Mouse (Mus musculus): ENCODE measurements around the gene Acacb.

Acacb gene

DNA sequence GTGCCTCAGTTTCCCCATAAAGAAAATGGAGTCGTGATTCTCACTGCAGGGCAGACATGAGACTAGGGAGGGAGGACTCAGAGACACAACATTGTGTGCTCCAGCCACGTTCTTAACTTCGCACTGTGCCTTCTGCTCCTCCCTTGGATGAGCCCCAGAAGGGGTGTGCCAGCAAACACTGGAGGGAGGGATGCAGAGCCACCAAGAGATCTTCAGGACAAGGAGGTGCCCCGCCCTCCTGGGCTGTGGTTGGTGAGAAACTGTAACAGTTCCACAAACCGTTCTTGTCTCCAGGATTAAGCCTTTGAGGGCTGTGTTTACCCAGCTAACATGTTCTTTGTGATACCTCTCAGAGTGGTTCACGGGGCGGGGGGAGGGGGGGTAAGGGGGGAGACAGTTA lies 122.3 kb downstream of the Acacb start:
- peak in 1 of 2 experiments; percentile 18 for DNase-seq (ENCODE audit: low spot score in 2 of 2)

DNA sequence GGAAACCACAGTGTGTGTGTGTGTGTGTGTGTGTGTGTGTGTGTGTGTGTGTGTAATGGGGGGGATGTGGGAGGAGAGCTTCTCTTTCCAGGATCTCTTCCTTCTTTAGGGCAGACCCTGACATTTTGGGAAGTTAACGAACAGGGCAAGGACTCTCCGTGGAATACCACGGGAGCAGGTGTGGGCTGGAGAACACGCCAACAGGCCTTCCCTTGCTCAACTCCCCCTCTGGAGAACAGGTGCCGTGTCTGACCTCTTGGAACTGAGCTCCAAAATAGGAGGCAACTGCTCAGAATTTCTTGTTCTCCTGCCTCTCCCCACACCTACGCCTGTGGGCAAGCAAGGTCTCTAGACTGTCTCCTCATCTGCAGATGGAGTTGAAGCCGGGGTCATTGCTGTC lies 123.2 kb downstream of the Acacb start:
- DNase-seq (ENCODE audit: low spot score in 2 of 2) = no peak

DNA sequence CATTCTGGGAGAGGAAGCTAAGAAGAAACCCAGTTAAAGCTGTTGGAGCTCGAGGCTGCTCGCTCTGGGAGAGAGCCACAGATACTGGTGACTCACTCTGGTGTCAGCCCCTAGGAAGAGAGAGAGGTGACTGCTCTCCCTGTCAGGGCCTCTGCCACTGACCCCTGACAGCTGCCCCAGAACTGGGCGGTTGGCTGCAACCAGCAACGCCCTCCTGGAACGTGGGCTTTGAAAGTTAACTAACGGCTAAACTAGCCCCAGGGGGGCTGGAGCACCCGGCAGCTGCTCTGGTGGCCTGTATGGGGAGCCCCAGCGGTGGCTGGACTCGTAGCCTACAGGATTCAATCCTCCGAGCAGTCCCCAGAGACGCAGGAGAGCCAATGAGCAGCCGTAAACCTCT lies 123.6 kb downstream of the Acacb start:
- no peak for DNase-seq (ENCODE audit: low spot score in 2 of 2)

DNA sequence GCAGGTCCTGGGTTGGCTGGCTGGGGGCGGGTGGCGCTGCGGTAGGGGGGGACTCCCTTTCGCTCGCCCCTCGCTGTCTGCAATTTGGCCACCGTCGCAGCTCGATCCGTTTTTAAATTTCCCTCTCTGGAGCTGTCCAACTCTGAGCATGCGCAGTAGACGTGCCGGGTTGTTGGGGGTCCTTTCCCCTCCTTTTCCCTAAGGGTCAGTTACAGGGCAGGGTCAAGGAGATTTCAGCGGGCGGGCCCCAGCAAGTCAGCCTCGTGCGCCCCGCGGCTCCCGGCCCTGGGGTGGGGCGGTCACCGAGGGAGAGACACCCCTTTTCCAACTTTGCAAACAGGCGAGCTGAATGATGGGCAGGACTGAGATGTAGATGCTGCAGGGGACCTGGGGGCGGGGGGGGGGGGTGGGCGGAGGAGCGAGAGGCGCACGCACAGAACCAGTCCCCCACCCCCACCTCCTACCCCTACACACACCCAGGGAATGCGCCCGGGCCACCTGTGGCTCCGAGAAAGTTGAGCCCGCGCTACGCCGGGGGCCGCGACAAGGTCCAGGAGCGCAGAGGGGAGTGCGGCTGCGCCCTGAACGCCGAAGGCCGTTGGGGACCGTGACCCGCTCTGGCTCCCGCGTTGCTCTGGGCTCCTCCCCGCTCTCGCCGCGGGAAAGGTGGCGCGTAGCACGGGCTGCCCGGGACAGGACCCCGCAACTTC lies 127.5 kb downstream of the Acacb start, which contains the start of gene Foxn4:
Foxn4 (minus strand) TSS at position 115 of the 710 bp plus-strand sequence.
- no peak for DNase-seq (ENCODE audit: low spot score in 2 of 2)

DNA sequence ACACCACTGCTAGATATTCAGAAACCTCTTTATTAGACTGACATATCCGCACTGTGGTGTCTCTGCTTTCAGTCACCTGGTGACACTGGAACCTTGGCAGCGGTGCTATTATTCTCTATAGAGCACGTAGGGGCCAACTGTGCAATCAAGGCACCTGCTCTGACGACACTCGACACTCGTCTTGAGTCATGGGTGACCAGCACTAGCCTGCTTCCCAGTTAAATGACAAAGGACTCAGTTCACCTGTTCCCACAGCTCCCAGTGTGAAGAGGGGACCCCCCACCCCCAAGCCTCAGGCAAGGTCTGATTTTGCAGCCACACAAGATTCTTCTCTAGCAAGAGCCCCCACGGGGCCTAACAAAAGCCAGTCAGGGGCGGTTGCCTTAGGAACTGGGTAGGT lies 129.0 kb downstream of the Acacb start:
- no peak for DNase-seq (ENCODE audit: low spot score in 2 of 2)

DNA sequence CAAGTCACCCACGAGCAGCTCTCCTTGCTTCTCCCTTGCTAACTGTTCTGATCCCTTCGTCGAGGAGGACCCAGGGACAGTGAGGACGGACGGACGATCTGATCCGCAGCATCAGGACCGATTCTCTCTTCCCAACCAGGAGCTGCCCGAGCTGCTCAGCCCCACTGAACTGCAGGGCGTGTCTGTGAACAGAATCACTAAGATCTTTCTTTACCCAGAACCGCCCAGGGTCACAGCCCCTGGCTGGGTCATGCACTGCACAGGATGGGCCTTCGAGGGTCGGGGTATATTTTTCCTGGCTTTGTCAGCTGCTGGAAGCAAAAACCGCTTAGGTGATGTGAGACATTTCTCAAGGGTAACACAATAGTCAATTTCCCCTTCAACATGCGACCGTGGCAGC lies 129.7 kb downstream of the Acacb start:
- no peak for DNase-seq (ENCODE audit: low spot score in 2 of 2)

DNA sequence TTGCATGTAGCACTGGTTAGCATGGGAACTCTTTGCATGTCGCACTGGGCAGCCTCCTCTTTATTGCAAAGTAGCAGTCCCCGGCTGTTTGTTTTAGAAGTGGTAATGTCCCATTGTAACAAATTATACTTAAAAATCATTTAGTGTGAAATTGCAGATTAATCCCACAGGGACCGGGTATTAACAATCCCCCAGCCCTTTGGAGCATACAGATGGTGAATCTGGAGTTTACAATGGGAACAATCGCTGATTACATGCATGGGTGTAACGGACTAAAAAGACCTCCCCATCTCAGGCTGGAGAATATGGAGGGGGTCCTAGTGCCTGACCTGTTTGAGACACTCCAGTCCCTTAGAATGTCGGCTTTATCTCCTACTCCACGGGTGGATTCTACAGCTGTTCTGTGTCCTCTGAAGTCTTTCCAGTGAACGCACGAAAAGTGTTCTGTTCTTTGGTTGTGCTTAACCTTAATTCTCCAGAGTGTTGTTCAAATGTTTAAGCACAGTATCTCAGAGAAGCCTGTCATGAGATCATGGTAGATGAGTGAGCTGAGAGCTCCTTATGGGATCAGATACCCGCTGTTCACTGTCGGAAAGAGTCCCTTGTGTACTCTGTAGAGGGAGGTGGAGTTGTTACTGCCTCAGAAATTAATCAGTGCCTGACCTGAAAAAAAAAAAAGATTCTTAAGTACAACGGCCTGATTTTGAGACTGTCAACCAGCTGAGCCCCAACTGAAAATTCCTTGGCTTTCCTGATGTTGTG lies 133.2 kb downstream of the Acacb start:
- DNase-seq (ENCODE audit: low spot score in 2 of 2) = no peak

GRCm38 (mm10) chr5:114282346-114282745 lies 136.0 kb downstream of the Acacb start:
- no peak for DNase-seq (ENCODE audit: low spot score in 2 of 2)

DNA sequence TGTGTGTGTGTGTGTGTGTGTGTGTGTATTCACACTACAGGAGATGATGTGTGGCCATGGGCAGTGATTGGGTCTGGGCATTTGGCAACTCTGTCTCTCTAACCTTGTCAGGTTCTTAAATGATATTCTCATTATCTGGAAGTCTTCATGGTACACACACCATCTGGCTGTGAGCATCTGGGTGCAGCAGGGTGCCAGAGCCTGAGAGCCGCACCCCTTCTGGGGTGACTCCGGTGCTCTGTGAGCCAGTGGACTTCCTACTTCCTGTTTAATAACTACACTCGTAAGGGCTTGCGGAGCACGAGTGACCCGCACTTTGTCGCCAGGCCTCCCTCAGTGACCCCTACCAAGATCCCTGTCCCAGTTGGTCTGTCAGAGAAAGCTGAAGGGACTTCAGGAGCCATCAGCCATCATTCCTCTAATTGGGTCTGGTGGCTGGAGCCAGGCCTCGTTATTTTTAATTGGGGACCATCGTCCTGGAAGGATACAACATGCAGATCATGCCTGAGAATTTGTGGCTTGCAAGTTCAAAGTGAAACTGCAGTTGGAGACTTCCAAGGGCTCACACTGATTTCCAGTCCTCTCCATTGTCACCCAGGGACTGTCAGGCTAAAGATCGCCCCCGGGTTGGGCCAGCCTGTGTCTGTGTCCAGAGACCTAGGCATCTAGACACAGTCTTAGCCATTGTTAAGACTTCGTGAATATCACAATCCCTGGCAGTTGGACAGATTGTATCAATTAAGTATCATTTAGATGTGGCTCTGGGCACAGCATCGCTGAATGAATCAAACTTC lies 138.5 kb downstream of the Acacb start:
- no peak for DNase-seq (ENCODE audit: low spot score in 2 of 2)

- no peak for DNase-seq (ENCODE audit: low spot score in 2 of 2)
Measured at GRCm38 (mm10) chr5:114285398-114285700, 139.0 kb downstream of the Acacb start.

DNA sequence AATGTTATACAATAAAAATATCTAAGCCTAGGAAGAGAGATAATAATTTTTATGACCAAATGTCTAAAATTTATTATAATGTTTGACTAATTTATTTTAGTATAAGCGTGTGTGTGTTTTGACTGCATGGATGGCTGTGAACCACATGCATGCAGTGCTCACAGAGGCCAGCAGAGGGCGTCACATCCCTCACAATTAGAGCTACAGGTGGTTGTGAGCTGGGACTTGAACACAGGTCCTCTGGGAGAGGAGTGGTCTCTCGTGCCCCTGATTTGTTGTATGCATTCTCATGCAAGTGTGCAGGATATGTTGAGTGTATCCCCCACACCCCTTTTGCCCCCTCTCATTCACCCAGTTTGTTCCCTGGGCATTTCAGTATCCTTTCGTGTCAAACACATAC lies 139.8 kb downstream of the Acacb start:
- no peak for DNase-seq (ENCODE audit: low spot score in 2 of 2)

DNA sequence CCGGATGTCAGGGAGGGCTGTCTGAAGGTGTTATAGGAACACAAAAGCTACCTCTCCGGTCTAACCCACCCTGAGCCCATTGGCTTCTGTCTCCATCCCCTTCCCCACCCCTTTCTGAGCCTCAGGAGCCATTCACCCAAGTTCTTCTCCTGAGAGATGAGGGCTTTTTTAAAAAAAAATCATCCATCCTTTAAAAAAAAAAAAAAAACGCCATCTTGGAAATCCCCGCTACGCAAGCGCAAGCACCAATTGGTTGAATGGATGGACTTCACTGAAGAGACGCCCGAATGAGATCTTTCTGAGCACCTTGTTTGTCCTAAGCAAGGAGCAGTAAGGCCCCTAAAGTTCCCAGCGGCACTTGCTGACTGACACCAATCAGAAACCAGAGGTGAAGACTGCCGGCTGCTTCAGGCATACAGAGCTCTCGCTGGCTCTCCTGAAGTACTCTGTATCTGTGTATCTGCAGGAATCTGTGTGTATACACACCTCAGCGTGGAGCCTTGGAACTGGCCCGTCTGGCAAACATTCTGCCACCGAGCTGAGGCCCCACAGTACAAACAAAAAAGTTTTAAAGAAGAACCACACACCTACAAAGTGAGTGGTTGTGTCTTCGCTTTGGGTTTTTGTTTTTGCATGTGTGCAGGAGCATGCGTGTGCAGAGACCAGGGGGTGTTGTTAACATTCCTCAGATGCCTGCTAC lies 140.7 kb downstream of the Acacb start:
- DNase-seq (ENCODE audit: low spot score in 2 of 2) = no peak

DNA sequence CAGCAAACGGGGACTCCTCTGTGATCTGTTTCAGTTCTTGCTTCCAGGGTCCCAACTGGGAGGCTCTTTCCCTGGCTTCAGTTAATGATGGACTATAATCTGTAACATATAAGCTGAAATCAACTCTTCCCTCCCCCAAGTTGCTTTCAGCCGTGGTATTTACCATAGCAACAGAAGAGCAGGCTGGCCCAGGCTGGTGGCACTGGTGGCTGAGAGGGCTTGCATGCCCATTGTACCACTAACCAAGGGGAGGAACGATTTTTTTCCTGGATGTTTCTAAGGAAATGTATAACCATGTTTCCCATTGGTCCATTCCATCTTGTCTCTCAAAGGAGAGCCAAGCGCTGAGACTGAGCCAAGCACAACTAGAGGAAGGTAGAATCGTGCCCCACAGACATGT lies 142.1 kb downstream of the Acacb start:
- no peak for DNase-seq (ENCODE audit: low spot score in 2 of 2)

- no peak for DNase-seq (ENCODE audit: low spot score in 2 of 2)
Measured at GRCm38 (mm10) chr5:114288874-114289273, 142.5 kb downstream of the Acacb start, which contains the start of gene Myo1h. Myo1h (plus strand) TSS chr5:114289166.

DNA sequence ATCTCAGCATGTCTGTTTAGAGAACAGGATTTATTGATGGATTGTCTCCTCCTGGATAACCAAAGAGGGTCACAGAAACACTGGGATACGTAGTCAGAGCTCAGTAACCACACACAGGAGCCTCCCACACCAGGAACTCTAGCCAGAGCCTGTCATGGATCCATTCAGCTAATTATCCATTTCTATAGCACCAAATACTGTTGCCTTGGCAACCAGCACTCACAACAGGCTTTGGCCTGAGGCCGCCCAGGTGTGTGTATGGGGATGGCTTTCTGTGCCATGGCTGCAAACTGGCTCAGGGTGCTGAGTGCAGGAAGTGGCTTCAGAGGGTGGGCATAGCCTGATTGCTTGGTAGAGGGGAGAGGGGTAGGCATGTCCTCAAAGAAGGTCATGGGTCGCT lies 143.7 kb downstream of the Acacb start:
- DNase-seq (ENCODE audit: low spot score in 2 of 2) = no peak

DNA sequence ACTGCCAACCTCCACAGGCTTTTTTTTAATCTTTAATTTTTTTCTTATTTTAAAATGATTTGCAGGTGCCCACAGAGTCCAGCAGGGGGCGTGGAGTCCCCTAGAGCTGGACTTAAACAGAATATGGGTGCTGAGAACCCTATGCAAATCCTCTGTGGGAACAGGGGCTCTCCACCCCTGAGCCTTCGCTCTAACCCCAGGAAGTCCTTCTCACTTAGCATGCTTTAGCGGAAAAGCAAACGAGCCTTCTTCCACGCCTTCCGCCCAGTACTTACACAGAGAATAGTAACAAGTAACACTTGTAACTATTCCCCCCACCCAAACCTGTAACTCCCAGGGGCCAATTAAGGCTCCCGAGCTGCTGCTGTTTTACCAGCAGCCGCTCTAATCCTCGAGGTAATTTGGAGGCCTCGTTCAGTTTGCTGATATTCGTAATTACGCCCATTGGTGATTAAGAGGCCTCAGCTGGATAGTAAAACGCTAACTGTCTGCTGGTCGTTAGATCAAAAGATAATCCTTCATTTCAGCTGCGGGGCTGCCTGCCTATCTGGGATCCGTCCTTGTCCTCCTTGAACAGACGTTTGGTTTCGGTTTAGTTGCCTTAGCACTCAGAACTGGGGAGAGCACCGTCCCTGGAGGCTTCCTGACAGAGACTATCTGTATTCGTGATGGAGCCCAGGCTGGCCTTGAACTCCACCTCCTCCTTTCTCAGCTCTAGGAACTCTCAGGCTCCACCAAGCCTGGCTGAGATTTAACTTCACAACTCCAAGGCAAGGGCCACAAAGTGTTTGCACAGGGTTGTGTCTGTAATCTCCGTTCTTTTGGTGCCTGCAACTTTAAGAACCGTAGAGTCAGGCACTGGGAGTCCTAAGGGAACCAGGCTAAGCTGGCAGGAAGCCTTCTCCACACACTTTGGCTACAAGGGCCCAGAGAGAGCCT lies 150.6 kb downstream of the Acacb start:
- DNase-seq (ENCODE audit: low spot score in 2 of 2) = no peak

DNA sequence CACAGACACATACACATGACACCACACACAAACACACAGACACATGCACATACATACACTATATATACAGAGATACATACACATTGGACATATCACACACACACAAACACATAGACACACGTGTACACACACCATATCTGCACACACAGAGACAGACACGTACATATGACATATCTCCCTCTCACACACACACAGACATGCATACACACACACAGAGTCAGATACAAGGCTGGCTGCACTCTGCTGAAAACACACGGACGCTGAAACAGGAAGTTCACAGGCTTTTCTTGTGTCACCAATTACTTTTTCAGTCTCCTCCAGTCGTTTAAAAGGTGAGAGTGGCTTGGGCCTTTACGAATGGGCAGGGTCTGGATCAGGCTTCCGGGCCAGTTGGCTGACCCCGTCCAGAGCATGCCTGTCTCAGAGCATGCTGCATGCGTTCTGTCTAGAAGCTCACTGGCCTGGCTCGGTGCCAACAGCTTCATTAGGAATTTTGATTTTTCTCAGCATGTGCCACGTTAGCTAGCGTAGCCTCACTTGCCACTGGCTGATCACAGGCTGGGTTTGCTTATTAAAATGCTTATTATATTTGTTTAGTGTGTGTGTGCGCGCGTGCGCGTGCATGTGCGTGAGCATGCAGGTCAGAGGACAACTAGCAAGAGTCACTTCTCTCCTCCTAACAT lies 152.0 kb downstream of the Acacb start:
- DNase-seq (ENCODE audit: low spot score in 2 of 2) = no peak

DNA sequence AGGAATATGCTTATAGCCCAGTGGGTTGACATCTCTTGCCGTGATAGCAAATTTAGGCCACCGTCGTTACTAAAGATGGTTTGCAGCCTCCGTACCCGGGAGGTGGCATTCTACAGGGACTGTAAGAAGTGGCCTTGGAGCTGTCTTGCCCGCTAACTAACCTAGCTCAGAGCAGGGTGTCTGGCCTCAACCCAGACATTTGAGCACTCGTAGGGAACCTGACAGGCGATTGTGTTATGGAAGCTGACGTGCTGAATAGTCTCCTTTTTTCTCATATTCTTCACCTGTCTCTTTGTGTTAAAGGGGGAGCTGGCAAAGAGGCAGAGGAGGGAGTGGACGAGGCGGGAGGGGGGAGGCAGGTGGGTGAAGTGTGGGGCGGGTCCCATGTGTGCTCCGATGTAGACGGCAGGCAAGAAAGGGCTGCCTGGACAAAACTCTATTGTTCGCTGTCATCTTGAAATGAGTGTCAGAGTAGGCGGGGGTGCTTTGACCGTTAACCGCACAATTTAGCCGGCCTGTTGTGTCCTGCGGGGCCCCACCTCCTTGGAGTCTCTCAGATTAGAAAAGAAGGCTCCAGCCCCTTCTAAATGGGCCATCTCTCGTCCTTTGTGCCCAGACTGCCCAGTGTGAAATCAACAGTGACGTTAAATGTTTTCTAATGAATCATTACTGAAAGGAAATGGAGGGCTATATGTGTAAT lies 153.0 kb downstream of the Acacb start:
- DNase-seq (ENCODE audit: low spot score in 2 of 2) = no peak

- no peak for DNase-seq (ENCODE audit: low spot score in 2 of 2)
Measured at GRCm38 (mm10) chr5:114299883-114300610, 153.7 kb downstream of the Acacb start.

Measured in urinary bladder, adult 18-20 months (tissue).